Mouse (Mus musculus) granulocyte monocyte progenitor cell, adult 5-6 weeks (primary cell): ENCODE measurements around the gene 9130019O22Rik. TPM values are rescaled to one million over a fixed set of nuclear protein-coding genes. Genes with fewer than 3 reads are reported as not detected.
"Not testable (repeated sequence)": the region's sequence is repeated elsewhere in the genome, so short reads cannot be mapped to it uniquely, and the experiment has no call there.

Experiments
- ATAC-seq: replicated peaks from 2 replicates; pipeline ENCODE4 v1.8.0; 2016; ENCODE audit warnings: mild to moderate bottlenecking, moderate TSS enrichment, inconsistent platforms; ENCODE audit not compliant: poor library complexity, severe bottlenecking
- total RNA-seq, 2 experiments: library from RNA; stranded (forward) in 1 of 2; stranded (reverse) in 1 of 2; fragments of 200-712, 200-1000 nt in 1 of 2; fragments of >200 nt in 1 of 2; fragmentation: Nextera tagmentation in 1 of 2; gene quantifications; 2 replicates each; pipeline ENCODE4 v1.2.3; 2014 to 2017

9130019O22Rik gene
- total RNA-seq (2014; fragmentation: Nextera tagmentation): 2.7 and 3.7 TPM in 2 replicates
- 4.1 and 5.5 TPM in 2 replicates for total RNA-seq (2017)

GRCm38 (mm10) chr7:127386641-127387392 is at the start of gene 9130019O22Rik:
9130019O22Rik (minus strand) TSS chr7:127387166.
- ATAC-seq: peak; percentile 94

DNA sequence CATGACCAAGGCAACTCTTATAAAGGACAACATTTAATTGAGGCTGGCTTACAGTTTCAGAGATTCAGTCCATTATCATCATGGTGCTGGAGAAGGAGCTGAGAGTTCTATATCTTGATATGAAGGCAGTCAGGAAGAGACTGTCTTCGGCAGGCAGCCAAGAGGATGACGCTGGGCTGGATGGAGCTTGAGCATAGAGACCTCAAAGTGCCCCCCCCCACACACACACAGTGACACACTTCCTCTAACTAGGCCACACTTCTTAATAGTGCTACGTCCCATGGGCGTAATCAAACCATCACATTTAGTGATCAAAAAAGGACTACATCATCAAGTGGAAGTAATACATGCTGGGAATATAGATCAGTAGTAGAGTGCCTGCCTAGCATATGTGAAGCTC is 48.2 kb upstream of the 9130019O22Rik start:
- ATAC-seq: no peak

- no peak for ATAC-seq
Observed at GRCm38 (mm10) chr7:127426354-127426753, 39.4 kb upstream of the 9130019O22Rik start.

DNA sequence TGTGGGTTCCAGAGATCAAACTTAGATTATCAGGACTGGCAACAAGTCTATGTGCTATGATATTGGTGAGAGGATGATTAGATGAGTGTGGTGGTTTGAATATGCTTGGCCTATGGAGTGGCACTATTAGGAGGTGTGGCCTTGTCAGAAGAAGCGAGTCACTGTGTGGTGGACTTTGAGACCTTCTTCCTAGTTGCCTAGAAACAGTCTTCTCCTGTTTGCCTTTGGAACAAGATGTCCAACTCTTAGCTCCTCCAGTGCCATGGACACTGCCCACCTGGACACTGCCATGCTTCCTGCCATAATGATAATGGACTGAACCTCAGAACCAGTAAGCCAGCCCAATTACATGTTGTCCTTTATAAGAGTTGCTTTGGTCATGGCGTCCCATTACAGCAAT is 38.9 kb upstream of the 9130019O22Rik start:
- ATAC-seq: no peak

- ATAC-seq: no peak
Observed at GRCm38 (mm10) chr7:127425291-127425690, 38.3 kb upstream of the 9130019O22Rik start.

GRCm38 (mm10) chr7:127422247-127422646 is 35.3 kb upstream of the 9130019O22Rik start:
- peak; percentile 56 for ATAC-seq

DNA sequence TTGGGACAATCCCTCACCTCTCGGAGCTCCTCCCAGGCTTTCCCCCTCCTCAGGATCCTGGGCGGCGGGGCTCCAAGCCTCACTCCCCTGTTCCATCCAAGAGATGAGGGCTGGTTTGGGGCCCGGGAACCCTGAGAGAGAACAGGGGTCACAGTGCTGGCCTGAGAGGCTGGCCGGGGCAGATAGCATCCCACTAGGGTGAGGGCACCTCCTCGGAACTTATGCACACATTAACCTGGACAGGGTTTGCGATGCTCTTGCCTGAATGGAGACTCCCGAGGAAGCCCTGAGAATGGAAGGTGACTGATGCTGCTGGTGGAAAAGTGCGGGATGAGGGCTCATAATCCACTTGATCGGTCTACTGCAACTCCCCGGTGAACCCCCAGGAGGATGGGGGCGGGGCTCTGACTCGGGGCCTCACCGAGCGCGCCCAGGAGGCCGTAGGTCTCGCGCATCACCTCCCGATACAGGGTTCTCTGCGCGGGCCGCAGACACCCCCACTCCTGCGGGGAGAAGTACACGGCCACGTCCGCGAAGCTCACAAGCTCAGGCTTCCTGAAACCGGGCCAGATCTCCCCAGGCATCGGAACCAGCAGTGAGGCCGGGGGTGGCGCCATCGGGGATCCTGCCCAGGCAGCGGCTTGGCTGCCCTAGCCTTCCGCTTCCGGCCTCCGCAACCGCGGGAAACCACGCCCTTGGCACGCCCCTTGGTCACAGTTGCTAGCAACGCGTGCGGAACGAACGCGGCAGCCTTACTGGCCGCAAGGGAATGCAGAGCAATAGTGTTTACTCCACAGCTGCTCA is 34.6 kb upstream of the 9130019O22Rik start, which contains the start of gene Zfp688:
Zfp688 (minus strand) TSS at position 681 of the 804 bp plus-strand sequence.
- peak; percentile 97 for ATAC-seq

DNA sequence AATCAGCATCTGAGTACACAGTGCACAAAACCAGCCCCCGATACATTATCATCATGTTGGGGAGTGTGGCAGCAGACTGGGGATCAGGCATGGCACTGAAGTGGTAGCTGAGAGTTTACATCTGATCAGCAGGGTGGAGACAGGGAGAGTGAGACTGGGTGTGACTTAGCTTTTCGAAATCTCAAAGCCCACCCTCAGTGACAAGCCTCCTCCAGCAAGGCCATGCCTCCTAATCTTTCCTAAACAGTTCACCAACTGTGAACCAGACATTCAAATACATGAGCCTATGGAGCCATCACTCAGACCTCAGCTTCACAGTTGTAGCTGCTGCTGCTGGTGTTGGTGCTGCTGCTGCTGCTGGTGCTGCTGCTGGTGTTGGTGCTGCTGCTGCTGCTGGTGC is 24.5 kb upstream of the 9130019O22Rik start:
- ATAC-seq: no peak

- ATAC-seq: peak; percentile 89
Observed at GRCm38 (mm10) chr7:127406002-127406987, 19.3 kb upstream of the 9130019O22Rik start, which contains the start of gene Zfp764. Zfp764 (minus strand) TSS chr7:127406822.

DNA sequence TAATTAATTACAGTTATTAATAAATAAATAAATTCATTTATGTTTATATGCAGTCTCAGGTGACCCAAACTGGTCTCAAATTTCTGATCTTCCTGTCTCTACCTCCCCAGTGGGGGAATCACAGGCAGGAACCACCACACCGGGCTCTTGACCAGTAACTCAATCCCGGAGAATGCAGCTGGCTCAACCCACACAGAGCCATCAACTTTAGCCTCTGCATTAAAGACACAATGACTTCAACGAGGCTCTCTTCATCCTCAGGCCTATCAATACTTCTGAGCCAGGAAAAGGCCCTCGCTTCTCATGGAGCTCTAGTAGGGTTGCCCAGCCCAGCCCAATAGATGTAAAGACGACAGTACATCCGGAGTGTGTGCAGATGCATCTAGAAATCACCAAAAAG is 17.1 kb upstream of the 9130019O22Rik start:
- ATAC-seq: not testable (repeated sequence)

GRCm38 (mm10) chr7:127402980-127403379 is 16.0 kb upstream of the 9130019O22Rik start:
- no peak; the same call in 1 of the 2 replicates for ATAC-seq

GRCm38 (mm10) chr7:127400355-127400754 is 13.4 kb upstream of the 9130019O22Rik start:
- ATAC-seq: no peak

DNA sequence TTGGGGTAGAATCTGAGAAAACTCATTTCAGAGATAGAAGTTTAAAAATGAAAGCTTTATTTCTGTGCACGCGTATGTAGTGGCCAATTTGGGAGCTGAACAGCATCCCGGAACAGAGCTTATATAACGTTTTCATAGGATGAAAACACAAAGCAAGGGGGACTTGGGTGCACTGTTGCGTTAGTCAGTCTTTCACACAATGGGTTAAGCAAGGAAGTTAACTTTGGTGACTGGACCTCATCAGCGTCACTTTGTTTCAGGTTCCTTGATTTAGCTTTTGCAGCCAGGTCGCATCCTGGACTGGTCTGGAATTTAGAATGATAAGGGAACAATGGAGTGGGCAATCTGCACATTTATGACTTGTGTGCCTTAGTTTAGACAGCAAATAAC is 7.0 kb upstream of the 9130019O22Rik start:
- peak; percentile 33; the same call in 1 of the 2 replicates for ATAC-seq

- ATAC-seq: peak; percentile 96
Observed at GRCm38 (mm10) chr7:127393157-127393943, 6.4 kb upstream of the 9130019O22Rik start, which contains the start of gene E430018J23Rik. E430018J23Rik (minus strand) TSS chr7:127393629.

GRCm38 (mm10) chr7:127392251-127392824 is 5.4 kb upstream of the 9130019O22Rik start:
- ATAC-seq: peak; percentile 22

GRCm38 (mm10) chr7:127391538-127391937 is 4.6 kb upstream of the 9130019O22Rik start:
- no peak for ATAC-seq

GRCm38 (mm10) chr7:127390306-127390705 is 3.3 kb upstream of the 9130019O22Rik start:
- no peak for ATAC-seq

DNA sequence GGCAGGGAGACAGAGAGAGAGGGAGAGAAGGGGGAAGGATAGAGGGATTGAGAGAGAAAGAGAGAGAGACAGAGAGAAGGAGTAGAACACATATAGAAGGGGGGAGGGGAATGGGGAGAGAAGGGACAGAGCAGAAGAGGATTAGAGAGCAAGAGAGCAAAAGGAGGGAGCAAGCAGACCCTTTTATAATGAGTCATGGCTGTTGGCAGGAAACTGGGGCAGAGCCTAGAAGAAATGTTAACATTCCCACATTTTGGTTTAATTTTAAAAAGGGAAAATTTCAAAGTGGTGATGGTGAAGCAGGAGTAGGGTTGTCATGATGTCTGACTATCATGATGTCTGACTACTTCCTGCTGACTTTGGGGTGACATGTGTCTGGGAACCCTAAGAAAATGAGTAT is 1.2 kb upstream of the 9130019O22Rik start:
- ATAC-seq: not testable (repeated sequence)

GRCm38 (mm10) chr7:127385560-127385959 is 1.4 kb downstream of the 9130019O22Rik start:
- not testable (repeated sequence) for ATAC-seq
